8 mouse cellular contexts compared by ENCODE assay signal in genomic region chr2:60940454-60940961, GRCm38 (mm10). TPM values are rescaled to one million over a fixed set of nuclear protein-coding genes. Genes with fewer than 3 reads are reported as not detected.
A peak's percentile ranks its signal among the peaks of the same experiment; 100 is the strongest.
DNase-seq lines count a peak whose midpoint lies in the region; ATAC-seq and TF ChIP-seq lines count a peak whose summit lies in the region.

No protein-coding gene starts in this region.

- H3K4me3 ChIP-seq in forebrain, embryonic 12.5 days (replicated peaks), result no peak overlapping the region
- no peak overlapping the region for H3K4me3 ChIP-seq in forebrain, postnatal 0 days (ENCODE audit: low read depth, low read length)
- H3K4me3 ChIP-seq in lung, embryonic 14.5 days (ENCODE audit: low read depth, low read length), result peak overlapping the region; percentile 25

- no peak for DNase-seq in forebrain, postnatal 0 days
- DNase-seq in adrenal gland, postnatal 14 days, result peak; percentile 65
- DNase-seq in heart, postnatal 4 days, result peak; percentile 21
- peak; percentile 99 for DNase-seq in lung, embryonic 14.5 days
- DNase-seq in natural killer cell, adult 2 months (ENCODE audit: low spot score in 2 of 2), result no peak
- DNase-seq in urinary bladder, postnatal 10 days (ENCODE audit: low spot score), result no peak

- no peak overlapping the region for H3K4me2 ChIP-seq in forebrain, embryonic 12.5 days
- no peak overlapping the region; the same call in 1 of the 2 replicates for H3K4me2 ChIP-seq in forebrain, postnatal 0 days (ENCODE audit: low read depth)
- peak overlapping the region; percentile 65 for H3K4me2 ChIP-seq in lung, embryonic 14.5 days

- H3K9me3 ChIP-seq in forebrain, embryonic 12.5 days, result no peaks in the 10 kb centered on the region
- H3K9me3 ChIP-seq in forebrain, postnatal 0 days (ENCODE audit: low read length), result no peaks in the 10 kb centered on the region
- no peaks in the 10 kb centered on the region for H3K9me3 ChIP-seq in lung, embryonic 14.5 days (ENCODE audit: low read depth, low read length)

- TF ChIP-seq CTCF in forebrain, postnatal 0 days (IDR thresholded peaks at IDR 0.05; ENCODE audit: low read depth), result no peak
- no peak for TF ChIP-seq CTCF in lung, embryonic 14.5 days (IDR thresholded peaks at IDR 0.05; ENCODE audit: low read depth)

- no peaks in the 10 kb centered on the region for H3K36me3 ChIP-seq in forebrain, embryonic 12.5 days (replicated peaks)
- no peaks in the 10 kb centered on the region for H3K36me3 ChIP-seq in forebrain, postnatal 0 days (ENCODE audit: insufficient read depth)
- no peaks in the 10 kb centered on the region; the same call in 1 of the 2 replicates for H3K36me3 ChIP-seq in lung, embryonic 14.5 days (ENCODE audit: insufficient read depth)

- no peaks in the 10 kb centered on the region for H3K27me3 ChIP-seq in forebrain, embryonic 12.5 days
- H3K27me3 ChIP-seq in forebrain, postnatal 0 days (ENCODE audit: insufficient read depth, low read length), result no peaks in the 10 kb centered on the region
- no peaks in the 10 kb centered on the region for H3K27me3 ChIP-seq in lung, embryonic 14.5 days (ENCODE audit: insufficient read depth, low read length)

- H3K27ac ChIP-seq in forebrain, embryonic 12.5 days, result no peak overlapping the region
- H3K27ac ChIP-seq in forebrain, postnatal 0 days (ENCODE audit: low read depth, low read length), result no peak overlapping the region
- H3K27ac ChIP-seq in lung, embryonic 14.5 days (ENCODE audit: low read depth), result peak overlapping the region; percentile 91

- WGBS in forebrain, embryonic 12.5 days, result 43% methylated on average over 8 of the region's 8 CpGs
- 14% methylated on average over 8 of the region's 8 CpGs for WGBS in forebrain, postnatal 0 days
- WGBS in lung, embryonic 14.5 days, result 4% methylated on average over 8 of the region's 8 CpGs

- peaks cover 6% of the 10 kb centered on the region; the same call in 1 of the 2 replicates for H3K4me1 ChIP-seq in forebrain, embryonic 12.5 days
- H3K4me1 ChIP-seq in forebrain, postnatal 0 days (ENCODE audit: insufficient read depth), result peaks cover 2% of the 10 kb centered on the region; the same call in 1 of the 2 replicates
- H3K4me1 ChIP-seq in lung, embryonic 14.5 days (ENCODE audit: insufficient read depth), result peaks cover 19% of the 10 kb centered on the region

- peak; percentile 78; the same call in 1 of the 2 replicates for ATAC-seq in forebrain, embryonic 12.5 days (ENCODE audit: low FRiP score)
- no peak for ATAC-seq in forebrain, postnatal 0 days
- peak; percentile 99 for ATAC-seq in lung, embryonic 14.5 days (ENCODE audit: insufficient read depth)
- ATAC-seq in cerebellum, adult (ENCODE audit: insufficient number of reproducible peaks, low FRiP score, low TSS enrichment), result no peak

- H3K9ac ChIP-seq in forebrain, embryonic 12.5 days, result no peak overlapping the region
- H3K9ac ChIP-seq in forebrain, postnatal 0 days, result no peak overlapping the region
- H3K9ac ChIP-seq in lung, embryonic 14.5 days, result no peak overlapping the region

RNA-seq across cellular contexts. Expression of gene Rbms1, which starts 22.5 kb away (rescaled TPM):
- 24.6 and 31.9 TPM in 2 replicates for polyA plus RNA-seq in forebrain, embryonic 12.5 days (2016; fragmentation: Nextera tagmentation; extraction: Ambion mirVana)
- total RNA-seq in forebrain, postnatal 0 days (2014; rRNA removed), result 16.2 and 18.2 TPM in 2 replicates
- 25.5 and 38.2 TPM in 2 replicates for polyA plus RNA-seq in forebrain, postnatal 0 days (2015; fragmentation: Nextera tagmentation; extraction: Ambion mirVana)
- total RNA-seq in adrenal gland, postnatal 14 days (2021), result 72.7 and 89.6 TPM in 2 replicates
- total RNA-seq in heart, postnatal 4 days (2021), result 10 to 100 TPM; 95.2 to 98.9 TPM
- polyA plus RNA-seq in lung, embryonic 14.5 days (2014; fragmentation: Nextera tagmentation; extraction: Ambion mirVana), result 127 and 136 TPM in 2 replicates

Comparison
In these comparisons a context has a peak if more than half of its experiments do, and no peak if none do; other contexts are left out.
1. ATAC-seq: peak in forebrain, embryonic 12.5 days (single experiment) and lung, embryonic 14.5 days (single experiment); none in forebrain, postnatal 0 days (single experiment) and cerebellum, adult (single experiment).
2. DNase-seq: peak in adrenal gland, postnatal 14 days (single experiment), heart, postnatal 4 days (single experiment) and lung, embryonic 14.5 days (single experiment); none in forebrain, postnatal 0 days (single experiment), natural killer cell, adult 2 months (0 of 2) and urinary bladder, postnatal 10 days (single experiment).